Mouse (Mus musculus): ENCODE measurements at regions not wholly inside any gene's neighbourhood (a gene's known extent, or its start where the extent isn't known, plus 50 kb on each side); places are given as distances from the start of the nearest gene placed in this dataset.

GRCm38 (mm10) chr4:91093885-91094284 lies 306.7 kb downstream of the Elavl2 start:
- Histone ChIP-seq H3K4me1 (replicated peaks; ENCODE audit: insufficient read depth, low read length) (no peaks in the 10 kb centered on the region), H3K9ac (ENCODE audit: low read depth, low read length) (no peak overlapping the region), H3K9me3 (replicated peaks; ENCODE audit: low read length) (no peaks in the 10 kb centered on the region), H3K27me3 (ENCODE audit: insufficient read depth, low read length) (no peaks in the 10 kb centered on the region), H3K36me3 (ENCODE audit: insufficient read depth, low read length) (no peaks in the 10 kb centered on the region), H3K4me2 (ENCODE audit: low read length) (no peak overlapping the region), H3K27ac (no peak overlapping the region), H3K4me3 (replicated peaks; ENCODE audit: low read depth, low read length) (no peak overlapping the region)
- DNase-seq (ENCODE audit: low spot score) (no peak), ATAC-seq (replicated peaks; ENCODE audit: low FRiP score, low read depth) (no peak)
- WGBS = 86% methylated on average over 4 of the region's 4 CpGs
- TF ChIP-seq CTCF (IDR thresholded peaks at IDR 0.05; ENCODE audit: low read depth) = no peak

- no peak for DNase-seq (ENCODE audit: low spot score)
- 85% methylated on average over 8 of the region's 8 CpGs for WGBS
- H3K9me3 ChIP-seq (replicated peaks; ENCODE audit: low read length) = no peaks in the 10 kb centered on the region
- no peak overlapping the region for H3K4me2 ChIP-seq (ENCODE audit: low read length)
- H3K9ac ChIP-seq (ENCODE audit: low read depth, low read length) = no peak overlapping the region
- H3K36me3 ChIP-seq (ENCODE audit: insufficient read depth, low read length) = no peaks in the 10 kb centered on the region
- no peaks in the 10 kb centered on the region for H3K27me3 ChIP-seq (ENCODE audit: insufficient read depth, low read length)
- no peaks in the 10 kb centered on the region for H3K4me1 ChIP-seq (replicated peaks; ENCODE audit: insufficient read depth, low read length)
- no peak overlapping the region for H3K4me3 ChIP-seq (replicated peaks; ENCODE audit: low read depth, low read length)
- no peak for ATAC-seq (replicated peaks; ENCODE audit: low FRiP score, low read depth)
- no peak overlapping the region for H3K27ac ChIP-seq
- no peak for TF ChIP-seq CTCF (IDR thresholded peaks at IDR 0.05; ENCODE audit: low read depth)
These were observed 308.3 kb downstream of the Elavl2 start for GRCm38 (mm10) chr4:91092323-91092722.

GRCm38 (mm10) chr4:91091910-91092309 lies 308.7 kb downstream of the Elavl2 start:
- Histone ChIP-seq H3K9ac (ENCODE audit: low read depth, low read length) (no peak overlapping the region), H3K27ac (no peak overlapping the region), H3K36me3 (ENCODE audit: insufficient read depth, low read length) (no peaks in the 10 kb centered on the region), H3K4me3 (replicated peaks; ENCODE audit: low read depth, low read length) (no peak overlapping the region), H3K4me1 (replicated peaks; ENCODE audit: insufficient read depth, low read length) (no peaks in the 10 kb centered on the region), H3K4me2 (ENCODE audit: low read length) (no peak overlapping the region), H3K27me3 (ENCODE audit: insufficient read depth, low read length) (no peaks in the 10 kb centered on the region), H3K9me3 (replicated peaks; ENCODE audit: low read length) (no peaks in the 10 kb centered on the region)
- TF ChIP-seq CTCF (IDR thresholded peaks at IDR 0.05; ENCODE audit: low read depth) = no peak
- no peak for DNase-seq (ENCODE audit: low spot score)
- ATAC-seq (replicated peaks; ENCODE audit: low FRiP score, low read depth) = no peak
- WGBS = 92% methylated on average over 3 of the region's 3 CpGs

- 63% methylated on average over 3 of the region's 3 CpGs for WGBS
- Histone ChIP-seq H3K9me3 (replicated peaks; ENCODE audit: low read length) (no peaks in the 10 kb centered on the region), H3K27me3 (ENCODE audit: insufficient read depth, low read length) (no peaks in the 10 kb centered on the region), H3K4me1 (replicated peaks; ENCODE audit: insufficient read depth, low read length) (no peaks in the 10 kb centered on the region), H3K4me3 (replicated peaks; ENCODE audit: low read depth, low read length) (no peak overlapping the region), H3K36me3 (ENCODE audit: insufficient read depth, low read length) (no peaks in the 10 kb centered on the region), H3K4me2 (ENCODE audit: low read length) (no peak overlapping the region), H3K9ac (ENCODE audit: low read depth, low read length) (no peak overlapping the region), H3K27ac (no peak overlapping the region)
- no peak for DNase-seq (ENCODE audit: low spot score)
- ATAC-seq (replicated peaks; ENCODE audit: low FRiP score, low read depth) = no peak
- peak; percentile 51; the same call in 1 of the 2 replicates for TF ChIP-seq CTCF (IDR thresholded peaks at IDR 0.05; ENCODE audit: low read depth)
These were observed 316.6 kb downstream of the Elavl2 start for GRCm38 (mm10) chr4:91083950-91084349.

GRCm38 (mm10) chr4:91081447-91081846 lies 319.1 kb downstream of the Elavl2 start:
- no peak overlapping the region for H3K4me2 ChIP-seq (ENCODE audit: low read length)
- H3K4me3 ChIP-seq (replicated peaks; ENCODE audit: low read depth, low read length) = no peak overlapping the region
- no peak for TF ChIP-seq CTCF (IDR thresholded peaks at IDR 0.05; ENCODE audit: low read depth)
- no peaks in the 10 kb centered on the region for H3K9me3 ChIP-seq (replicated peaks; ENCODE audit: low read length)
- no peak for DNase-seq (ENCODE audit: low spot score)
- H3K27me3 ChIP-seq (ENCODE audit: insufficient read depth, low read length) = no peaks in the 10 kb centered on the region
- H3K27ac ChIP-seq = no peak overlapping the region
- no peaks in the 10 kb centered on the region for H3K4me1 ChIP-seq (replicated peaks; ENCODE audit: insufficient read depth, low read length)
- H3K36me3 ChIP-seq (ENCODE audit: insufficient read depth, low read length) = no peaks in the 10 kb centered on the region
- WGBS = 76% methylated on average over 4 of the region's 4 CpGs
- ATAC-seq (replicated peaks; ENCODE audit: low FRiP score, low read depth) = no peak
- no peak overlapping the region for H3K9ac ChIP-seq (ENCODE audit: low read depth, low read length)

GRCm38 (mm10) chr4:91080620-91081441 lies 319.8 kb downstream of the Elavl2 start:
- H3K4me2 ChIP-seq (ENCODE audit: low read length) = no peak overlapping the region
- no peaks in the 10 kb centered on the region for H3K9me3 ChIP-seq (replicated peaks; ENCODE audit: low read length)
- 21% methylated on average over 10 of the region's 10 CpGs for whole genome bisulfite sequencing
- no peak for ATAC-seq (replicated peaks; ENCODE audit: low FRiP score, low read depth)
- H3K27ac ChIP-seq = no peak overlapping the region
- DNase-seq (ENCODE audit: low spot score) = no peak
- no peak overlapping the region for H3K4me3 ChIP-seq (replicated peaks; ENCODE audit: low read depth, low read length)
- H3K9ac ChIP-seq (ENCODE audit: low read depth, low read length) = no peak overlapping the region
- no peaks in the 10 kb centered on the region for H3K4me1 ChIP-seq (replicated peaks; ENCODE audit: insufficient read depth, low read length)
- H3K36me3 ChIP-seq (ENCODE audit: insufficient read depth, low read length) = no peaks in the 10 kb centered on the region
- no peak for TF ChIP-seq CTCF (IDR thresholded peaks at IDR 0.05; ENCODE audit: low read depth)
- H3K27me3 ChIP-seq (ENCODE audit: insufficient read depth, low read length) = no peaks in the 10 kb centered on the region

All from kidney, postnatal 0 days (tissue).